Mouse (Mus musculus) MEL (cell line): ENCODE results near the gene Mrpl24. TPM values are rescaled to one million over a fixed set of nuclear protein-coding genes. Genes with fewer than 3 reads are reported as not detected.
"Not testable (repeated sequence)": the region's sequence is repeated elsewhere in the genome, so short reads cannot be mapped to it uniquely, and the experiment has no call there.

Experiments
- DNase-seq: peaks from one replicate; pipeline ENCODE4 v3.0.0; 2011; ENCODE audit warnings: low read depth, low spot score
- H3K27ac ChIP-seq: 2 replicates; pipeline ENCODE4 v1.5.1; 2012; ENCODE audit warnings: low read depth, mild to moderate bottlenecking, control low read depth, low read length, moderate library complexity; ENCODE audit not compliant: control insufficient read depth
- H3K27me3 ChIP-seq, 2 experiments: fragments of 150-350 bp in 1 of 2; sonication (generic) in 1 of 2; 2 replicates each; pipeline ENCODE4 v1.6.1; 2012; ENCODE audit warnings: low read length in 2 of 2, mild to moderate bottlenecking in 2 of 2, improper control_type of control experiment in 1 of 2, moderate library complexity in 1 of 2; ENCODE audit not compliant: insufficient read depth in 2 of 2, control insufficient read depth in 1 of 2
- H3K36me3 ChIP-seq, 2 experiments: 2 replicates each; pipeline ENCODE4 v1.6.1; 2012 to 2014; ENCODE audit warnings: low read length in 2 of 2, improper control_type of control experiment in 1 of 2, inconsistent platforms in 1 of 2, mild to moderate bottlenecking in 1 of 2; ENCODE audit not compliant: insufficient read depth in 2 of 2, control insufficient read depth in 1 of 2
- H3K4me1 ChIP-seq, 2 experiments: fragments of 150-350 bp in 1 of 2; sonication (generic) in 1 of 2; 2 replicates each; pipeline ENCODE4 v1.6.1; 2012; ENCODE audit warnings: low read length in 2 of 2, improper control_type of control experiment in 1 of 2, mild to moderate bottlenecking in 1 of 2; ENCODE audit not compliant: insufficient read depth in 2 of 2, control insufficient read depth in 1 of 2
- H3K4me3 ChIP-seq, 2 experiments: fragments of 150-350 bp in 1 of 2; sonication (generic) in 1 of 2; 2 replicates each; pipeline ENCODE4 v1.5.1; 2012; ENCODE audit warnings: low read depth in 2 of 2, low read length in 2 of 2, mild to moderate bottlenecking in 2 of 2, moderate library complexity in 2 of 2, control low read depth in 1 of 2, improper control_type of control experiment in 1 of 2; ENCODE audit not compliant: control insufficient read depth in 1 of 2, insufficient read depth in 1 of 2
- H3K79me2 ChIP-seq: 2 replicates; pipeline ENCODE4 v1.6.1; 2012; ENCODE audit warnings: mild to moderate bottlenecking, low read length, moderate library complexity; ENCODE audit not compliant: control insufficient read depth, poor library complexity, insufficient read depth
- H3K9ac ChIP-seq: 2 replicates; pipeline ENCODE4 v1.6.1; 2012; ENCODE audit warnings: low read depth, mild to moderate bottlenecking, control low read depth, low read length, moderate library complexity; ENCODE audit not compliant: control insufficient read depth, poor library complexity, severe bottlenecking
- H3K9me3 ChIP-seq: fragments of 150-350 bp; sonication (generic); replicated peaks from 2 replicates; pipeline ENCODE4 v1.6.1; 2012; ENCODE audit warnings: mild to moderate bottlenecking, low read length, improper control_type of control experiment, moderate library complexity; ENCODE audit not compliant: insufficient read depth
- BHLHE40 ChIP-seq: IDR thresholded peaks from 2 replicates; pipeline ENCODE4 v1.6.1; 2012; ENCODE audit warnings: low read depth, mild to moderate bottlenecking, inconsistent platforms, low read length, improper control_type of control experiment, borderline replicate concordance
- CHD2 ChIP-seq: IDR thresholded peaks from 2 replicates; pipeline ENCODE4 v1.6.1; 2011; ENCODE audit warnings: low read length, improper control_type of control experiment
- CTCF ChIP-seq, 3 experiments: IDR thresholded peaks in 2 of 3; conservative IDR thresholded peaks in 1 of 3; 2 replicates each; pipeline ENCODE4 v1.5.1; 2011 to 2012; ENCODE audit warnings: low read length in 3 of 3, low read depth in 2 of 3, mild to moderate bottlenecking in 2 of 3, improper control_type of control experiment in 1 of 3, inconsistent platforms in 1 of 3, mixed read lengths in 1 of 3, moderate library complexity in 1 of 3; ENCODE audit not compliant: control insufficient read depth in 1 of 3, insufficient read depth in 1 of 3, poor library complexity in 1 of 3, severe bottlenecking in 1 of 3
- E2F4 ChIP-seq: IDR thresholded peaks from 2 replicates; pipeline ENCODE4 v1.6.1; 2011; ENCODE audit warnings: low read depth, low read length, improper control_type of control experiment, borderline replicate concordance
- ELF1 ChIP-seq: IDR thresholded peaks from 2 replicates; pipeline ENCODE4 v1.6.1; 2014; ENCODE audit warnings: low read depth, mild to moderate bottlenecking, inconsistent platforms, low read length, improper control_type of control experiment, moderate library complexity
- ETS1 ChIP-seq: IDR thresholded peaks from 2 replicates; pipeline ENCODE4 v1.6.1; 2012; ENCODE audit warnings: low read depth, mild to moderate bottlenecking, inconsistent platforms, low read length, improper control_type of control experiment, moderate library complexity
- GABPA ChIP-seq: IDR thresholded peaks from 2 replicates; pipeline ENCODE4 v1.6.1; 2012; ENCODE audit warnings: low read depth, mild to moderate bottlenecking, inconsistent platforms, low read length, improper control_type of control experiment, moderate library complexity
- GATA1 ChIP-seq: IDR thresholded peaks from 2 replicates; pipeline ENCODE4 v1.6.1; 2011; ENCODE audit warnings: low read depth, low read length, improper control_type of control experiment
- JUND ChIP-seq: IDR thresholded peaks from 2 replicates; pipeline ENCODE4 v1.6.1; 2011; ENCODE audit warnings: low read depth, mild to moderate bottlenecking, improper control_type of control experiment, low read length
- MAZ ChIP-seq: IDR thresholded peaks from 2 replicates; pipeline ENCODE4 v1.6.1; 2012; ENCODE audit warnings: low read depth, mild to moderate bottlenecking, inconsistent platforms, low read length, improper control_type of control experiment
- MXI1 ChIP-seq: IDR thresholded peaks from 2 replicates; pipeline ENCODE4 v1.6.1; 2011; ENCODE audit warnings: mild to moderate bottlenecking, low read depth, low read length, improper control_type of control experiment
- MYC ChIP-seq: IDR thresholded peaks from 2 replicates; pipeline ENCODE4 v1.6.1; 2011; ENCODE audit warnings: low read depth, mild to moderate bottlenecking, low read length, improper control_type of control experiment, moderate library complexity
- POLR2AphosphoS2 ChIP-seq: IDR thresholded peaks from 2 replicates; pipeline ENCODE4 v1.6.1; 2011; ENCODE audit warnings: low read length, improper control_type of control experiment
- RCOR1 ChIP-seq: IDR thresholded peaks from 2 replicates; pipeline ENCODE4 v1.6.1; 2012; ENCODE audit warnings: low read depth, mild to moderate bottlenecking, inconsistent platforms, low read length, improper control_type of control experiment
- SIN3A ChIP-seq: IDR thresholded peaks from 2 replicates; pipeline ENCODE4 v1.6.1; 2012; ENCODE audit warnings: low read length, improper control_type of control experiment, inconsistent platforms
- USF2 ChIP-seq, 2 experiments: IDR thresholded peaks; 2 replicates each; pipeline ENCODE4 v1.6.1; 2011 to 2012; ENCODE audit warnings: improper control_type of control experiment in 2 of 2, low read length in 2 of 2, borderline replicate concordance in 1 of 2, inconsistent platforms in 1 of 2, low read depth in 1 of 2, mild to moderate bottlenecking in 1 of 2; ENCODE audit not compliant: insufficient read depth in 1 of 2
- ZKSCAN1 ChIP-seq: IDR thresholded peaks from 2 replicates; pipeline ENCODE4 v1.6.1; 2012; ENCODE audit warnings: low read depth, mild to moderate bottlenecking, inconsistent platforms, low read length, improper control_type of control experiment, moderate library complexity
- ZMIZ1 ChIP-seq: IDR thresholded peaks from 2 replicates; pipeline ENCODE4 v1.6.1; 2012; ENCODE audit warnings: low read depth, mild to moderate bottlenecking, inconsistent platforms, low read length, improper control_type of control experiment, moderate library complexity
- ZNF384 ChIP-seq: IDR thresholded peaks from 2 replicates; pipeline ENCODE4 v1.6.1; 2012; ENCODE audit warnings: low read depth, mild to moderate bottlenecking, inconsistent platforms, low read length, improper control_type of control experiment
- polyA plus RNA-seq, 2 experiments: library from polyadenylated mRNA; stranded (reverse) in 1 of 2; unstranded in 1 of 2; fragments of >175 nt in 1 of 2; fragments of >200 nt in 1 of 2; gene quantifications; 2 replicates each; pipeline versions ENCODE4 v1.2.1 to v1.2.4; 2012; ENCODE audit warnings: low replicate concordance in 2 of 2, low read depth in 1 of 2; ENCODE audit not compliant: insufficient read length in 2 of 2, insufficient read depth in 1 of 2, missing spikeins in 1 of 2
- total RNA-seq: library from RNA; depleted of rRNA; stranded (reverse); fragments of 300-350 nt; gene quantifications from 2 replicates; pipeline ENCODE4 v1.2.3, GENCODE M21; 2012

Mrpl24 gene
- total and polyA plus RNA-seq, 3 experiments, result 59.5 to 77.3 TPM; not detected in 1

DNA sequence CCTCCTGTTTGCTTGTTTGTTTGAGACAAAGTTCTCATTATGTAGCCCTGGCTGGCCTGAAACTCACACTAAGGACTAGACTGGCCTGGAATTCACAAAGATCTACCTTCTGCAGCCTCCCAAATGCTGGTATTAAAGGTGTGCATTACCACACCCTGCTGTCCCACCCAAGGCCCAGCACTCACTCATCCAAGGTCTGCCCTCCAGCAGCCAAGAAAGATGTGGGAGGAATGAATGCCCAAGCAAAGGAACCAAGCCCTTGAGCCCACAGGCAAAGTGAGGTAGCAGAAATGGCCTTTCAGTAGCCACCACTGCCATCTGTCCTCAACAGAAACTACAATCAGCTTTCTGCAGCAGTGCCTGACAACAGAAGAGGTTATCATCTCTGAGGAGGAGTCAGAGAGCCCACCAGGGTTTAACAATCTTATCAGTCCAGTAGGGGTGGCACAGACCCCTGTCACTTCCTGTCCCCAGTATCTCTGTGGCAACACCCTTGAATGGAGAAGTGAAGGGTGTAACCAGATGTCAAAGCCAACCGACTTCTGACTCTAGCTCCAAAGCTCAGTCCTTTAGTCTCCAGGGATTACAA is 18.2 kb upstream of the Mrpl24 start (continued):
- TF ChIP-seq MAZ (peak; percentile 86; the same call in 1 of the 2 replicates), MXI1 (0 out of 2 replicates have a peak, but pooled peaks have one; percentile 65), GATA1 (peak; percentile 100), GABPA (no peak), E2F4 (no peak), ETS1 (peak; percentile 94), BHLHE40 (0 out of 2 replicates have a peak, but pooled peaks have one; percentile 10), CHD2 (no peak), JUND (peak; percentile 88), SIN3A (peak; percentile 98), MYC (peak; percentile 80; the same call in 1 of the 2 replicates), ZKSCAN1 (no peak), ELF1 (peak; percentile 55; the same call in 1 of the 2 replicates), ZNF384 (no peak), RCOR1 (peak; percentile 87), ZMIZ1 (peak; percentile 93), USF2 (IDR thresholded peaks at IDR 0.05; ENCODE audit: borderline replicate concordance in 1 of 2, insufficient read depth in 1 of 2, low read depth in 1 of 2, low read length in 2 of 2) (no peak), POLR2AphosphoS2 (peak; percentile 87), CTCF (IDR thresholded peaks at IDR 0.05 in 2 of 3, conservative IDR thresholded peaks at IDR 0.05 in 1 of 3; ENCODE audit: control insufficient read depth in 1 of 3, insufficient read depth in 1 of 3, low read depth in 2 of 3, low read length in 3 of 3, poor library complexity in 1 of 3, severe bottlenecking in 1 of 3) (no peak; a peak in 1 of 6 replicates)

DNA sequence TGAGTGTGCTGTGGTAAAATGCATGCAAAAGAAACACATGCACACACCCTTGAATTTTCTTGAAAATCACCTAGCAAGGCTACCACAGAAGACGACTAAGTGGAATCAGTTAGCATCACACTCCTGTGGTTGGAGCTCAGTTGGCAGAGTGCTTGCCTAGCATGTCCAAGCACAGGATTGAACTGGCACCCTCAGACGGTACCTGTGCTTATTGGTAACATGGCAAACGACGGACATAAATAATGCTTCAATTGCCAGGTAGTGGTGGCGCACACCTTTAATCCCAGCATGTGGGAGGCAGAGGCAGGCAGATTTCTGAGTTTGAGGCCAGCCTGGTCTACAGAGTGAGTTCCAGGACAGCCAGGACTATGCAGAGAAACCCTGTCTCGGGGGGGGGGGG is 17.3 kb upstream of the Mrpl24 start:
- DNase-seq, H3K36me3 ChIP-seq, H3K4me3 ChIP-seq, H3K27me3 ChIP-seq, H3K9me3 ChIP-seq: not testable (repeated sequence)
- Histone ChIP-seq H3K27ac (peak overlapping the region; percentile 98), H3K9ac (peak overlapping the region; percentile 44), H3K4me1 (peaks cover 0 to 26% of the 10 kb centered on the region in 2 experiments; a peak in 2 of 4 replicates), H3K79me2 (peaks cover 15% of the 10 kb centered on the region)
